In the genomic region with DNA sequence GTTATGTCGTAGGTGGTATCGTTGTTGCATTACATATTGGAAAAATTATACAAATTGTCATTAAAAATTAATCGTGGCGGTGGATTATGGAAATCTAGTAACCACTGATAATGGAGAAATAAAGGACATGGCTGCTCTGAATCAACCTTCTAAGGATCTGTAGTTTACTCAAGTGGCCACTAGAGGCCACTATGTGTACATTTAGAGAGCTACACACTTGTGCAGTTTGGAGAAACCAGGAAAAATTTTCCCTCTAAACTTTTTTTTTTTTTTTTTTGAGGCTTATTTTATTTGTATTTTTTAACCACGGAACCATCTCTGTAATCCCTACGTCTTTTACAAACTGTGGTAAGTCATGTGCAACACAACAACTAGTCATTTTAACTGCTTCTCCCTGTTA, we compare ENCODE assay signal across 8 mouse cellular contexts. TPM values are rescaled to one million over a fixed set of nuclear protein-coding genes. Genes with fewer than 3 reads are reported as not detected.
DNase-seq lines count a peak whose midpoint lies in the region.

No protein-coding gene starts in this region.

- intact Hi-C loops in left cerebral cortex, postnatal 14 days (cut with DNase I): loop anchor here (1.0 to 10.0 kb wide), 2 partner anchors 116 to 240 kb away; a partner anchor contains a TSS

- peak; percentile 63 for DNase-seq in embryo, embryonic 10 days (ENCODE audit: low spot score)
- no peak for DNase-seq in embryo, embryonic 9.5 days (ENCODE audit: extremely low spot score)
- DNase-seq in left cerebral cortex, postnatal 14 days (ENCODE audit: low spot score in 2 of 2): peak; percentile 64 to 65
- DNase-seq in left cerebral cortex, adult 18-20 months (ENCODE audit: low spot score in 2 of 2): no peak
- DNase-seq in brain, adult 2 months (ENCODE audit: low read depth, low spot score): peak; percentile 54
- DNase-seq in lung, postnatal 14 days: peak; percentile 44
- DNase-seq in right cerebral cortex, postnatal 25 days: no peak
- no peak for DNase-seq in urinary bladder, postnatal 4 days (ENCODE audit: low spot score in 2 of 2)

RNA-seq across cellular contexts. Expression of a gene that starts 15.4 kb away (rescaled TPM):
- under 1 TPM; 0.48 to 0.53 TPM for total RNA-seq in left cerebral cortex, postnatal 14 days (2021)
- 1 to 10 TPM in 1 of 2 experiments, under 1 TPM in 1; 0.44 to 1.1 TPM for total RNA-seq in left cerebral cortex, adult 18-20 months (2021)

RNA-seq across cellular contexts. Expression of a gene that starts 18.2 kb away (rescaled TPM):
- under 1 TPM; 0.64 to 0.68 TPM for total RNA-seq in left cerebral cortex, postnatal 14 days (2021)
- total RNA-seq in left cerebral cortex, adult 18-20 months (2021): 1 to 10 TPM in 1 of 2 experiments, under 1 TPM in 1; 0.61 to 1.5 TPM

RNA-seq across cellular contexts. Expression of a gene that starts 25.6 kb away (rescaled TPM):
- total RNA-seq in left cerebral cortex, postnatal 14 days (2021): not detected
- not detected for total RNA-seq in left cerebral cortex, adult 18-20 months (2021)

RNA-seq across cellular contexts. Expression of a gene that starts 35.1 kb away (rescaled TPM):
- not detected for total RNA-seq in left cerebral cortex, postnatal 14 days (2021)
- total RNA-seq in left cerebral cortex, adult 18-20 months (2021): under 1 TPM in 1 of 2 experiments, not detected in 1; 0.12 TPM

RNA-seq across cellular contexts. Expression of a gene that starts 44.6 kb away (rescaled TPM):
- total RNA-seq in left cerebral cortex, postnatal 14 days (2021): not detected
- not detected for total RNA-seq in left cerebral cortex, adult 18-20 months (2021)

Comparison
In these comparisons a context has a peak if more than half of its experiments do, and no peak if none do; other contexts are left out.
1. DNase-seq: peak in embryo, embryonic 10 days (single experiment), left cerebral cortex, postnatal 14 days (2 of 2), brain, adult 2 months (single experiment) and lung, postnatal 14 days (single experiment); none in embryo, embryonic 9.5 days (single experiment), left cerebral cortex, adult 18-20 months (0 of 2), right cerebral cortex, postnatal 25 days (single experiment) and urinary bladder, postnatal 4 days (0 of 2).